Mouse (Mus musculus): ENCODE results near the gene Fam107b. TPM values are rescaled to one million over a fixed set of nuclear protein-coding genes. Genes with fewer than 3 reads are reported as not detected.

Fam107b gene
- polyA plus RNA-seq, 1 experiment: 39.0 TPM

- TF ChIP-seq CTCF (IDR thresholded peaks at IDR 0.05; ENCODE audit: low read depth, low read length): no peak
- no peak for TF ChIP-seq POLR2A (IDR thresholded peaks at IDR 0.05; ENCODE audit: borderline replicate concordance, low read depth, low read length)
- no peak overlapping the region for H3K4me3 ChIP-seq (ENCODE audit: insufficient read depth, low read length)
- H3K4me1 ChIP-seq (ENCODE audit: control insufficient read depth, insufficient read depth, low read length): peaks cover 44% of the 10 kb centered on the region
- peak overlapping the region; percentile 96 for H3K27ac ChIP-seq (ENCODE audit: insufficient read depth, low read depth, low read length)
Observed at GRCm38 (mm10) chr2:3656834-3657233, 86.5 kb downstream of the Fam107b start.

DNA sequence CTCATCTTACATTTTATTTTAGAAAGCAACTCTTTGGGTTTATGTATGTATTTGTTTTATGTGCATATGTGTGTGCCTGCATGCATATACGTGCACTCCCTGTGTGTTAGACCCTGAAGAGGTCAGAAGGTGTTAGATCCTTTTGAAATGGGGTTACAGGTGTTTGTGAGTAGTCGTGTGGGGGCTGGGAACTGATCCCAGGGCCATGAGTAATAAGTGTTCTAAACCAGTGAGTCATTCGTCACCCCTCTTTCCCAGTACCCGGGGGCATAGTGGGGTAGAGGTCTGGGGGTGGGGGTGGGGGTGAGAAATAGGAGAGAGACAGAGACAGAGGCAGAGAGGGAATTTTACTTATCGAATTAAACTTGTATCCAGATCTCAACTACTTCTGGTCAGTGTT, 87.1 kb downstream of the Fam107b start:
- TF ChIP-seq POLR2A (IDR thresholded peaks at IDR 0.05; ENCODE audit: borderline replicate concordance, low read depth, low read length): no peak
- no peak; the same call in 1 of the 2 replicates for TF ChIP-seq CTCF (IDR thresholded peaks at IDR 0.05; ENCODE audit: low read depth, low read length)
- Histone ChIP-seq H3K4me3 (ENCODE audit: insufficient read depth, low read length) (no peak overlapping the region), H3K4me1 (ENCODE audit: control insufficient read depth, insufficient read depth, low read length) (peaks cover 44% of the 10 kb centered on the region), H3K27ac (ENCODE audit: insufficient read depth, low read depth, low read length) (peak overlapping the region; percentile 96)

- TF ChIP-seq POLR2A (IDR thresholded peaks at IDR 0.05; ENCODE audit: borderline replicate concordance, low read depth, low read length): no peak
- no peak for TF ChIP-seq CTCF (IDR thresholded peaks at IDR 0.05; ENCODE audit: low read depth, low read length)
- H3K4me1 ChIP-seq (ENCODE audit: control insufficient read depth, insufficient read depth, low read length): peaks cover 45% of the 10 kb centered on the region
- H3K4me3 ChIP-seq (ENCODE audit: insufficient read depth, low read length): no peak overlapping the region
- peak overlapping the region; percentile 96 for H3K27ac ChIP-seq (ENCODE audit: insufficient read depth, low read depth, low read length)
Observed at GRCm38 (mm10) chr2:3657811-3658730, 87.8 kb downstream of the Fam107b start.

GRCm38 (mm10) chr2:3658900-3659299, 88.6 kb downstream of the Fam107b start:
- Histone ChIP-seq H3K27ac (ENCODE audit: insufficient read depth, low read depth, low read length) (peak overlapping the region; percentile 96), H3K4me1 (ENCODE audit: control insufficient read depth, insufficient read depth, low read length) (peaks cover 48% of the 10 kb centered on the region), H3K4me3 (ENCODE audit: insufficient read depth, low read length) (no peak overlapping the region)
- TF ChIP-seq POLR2A (IDR thresholded peaks at IDR 0.05; ENCODE audit: borderline replicate concordance, low read depth, low read length): no peak
- no peak for TF ChIP-seq CTCF (IDR thresholded peaks at IDR 0.05; ENCODE audit: low read depth, low read length)

DNA sequence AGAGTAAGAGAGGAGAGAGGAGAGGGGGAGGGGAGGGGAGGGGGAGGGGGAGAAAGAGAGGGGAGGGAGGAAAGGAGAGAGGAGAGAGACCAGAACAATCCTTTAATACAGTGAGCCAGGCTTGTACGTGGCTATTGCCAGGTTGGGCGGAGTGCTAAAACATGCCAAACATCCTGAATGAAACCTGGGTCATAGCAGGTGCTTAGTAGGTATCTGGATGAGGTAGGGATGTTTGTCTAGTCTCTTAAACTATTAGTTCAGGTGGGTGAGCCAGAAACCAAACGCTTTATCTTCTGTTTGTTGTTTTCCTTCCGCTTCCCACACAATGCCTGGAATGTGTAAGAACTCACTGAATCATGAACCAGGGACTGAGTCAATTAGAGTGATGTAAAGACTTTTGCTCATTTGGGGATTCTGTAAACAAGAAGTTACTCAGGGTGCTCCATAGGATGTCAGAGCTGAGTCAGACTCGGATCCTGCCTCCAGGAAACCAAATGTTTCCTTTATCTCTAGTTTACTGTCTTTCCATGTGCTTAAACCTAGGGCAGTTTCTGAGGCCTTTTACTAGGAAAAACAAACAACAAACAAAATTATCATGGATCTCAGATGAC, 89.1 kb downstream of the Fam107b start:
- no peak for TF ChIP-seq CTCF (IDR thresholded peaks at IDR 0.05; ENCODE audit: low read depth, low read length)
- TF ChIP-seq POLR2A (IDR thresholded peaks at IDR 0.05; ENCODE audit: borderline replicate concordance, low read depth, low read length): no peak
- H3K4me3 ChIP-seq (ENCODE audit: insufficient read depth, low read length): no peak overlapping the region
- peak overlapping the region; percentile 65 for H3K27ac ChIP-seq (ENCODE audit: insufficient read depth, low read depth, low read length)
- H3K4me1 ChIP-seq (ENCODE audit: control insufficient read depth, insufficient read depth, low read length): peaks cover 51% of the 10 kb centered on the region

DNA sequence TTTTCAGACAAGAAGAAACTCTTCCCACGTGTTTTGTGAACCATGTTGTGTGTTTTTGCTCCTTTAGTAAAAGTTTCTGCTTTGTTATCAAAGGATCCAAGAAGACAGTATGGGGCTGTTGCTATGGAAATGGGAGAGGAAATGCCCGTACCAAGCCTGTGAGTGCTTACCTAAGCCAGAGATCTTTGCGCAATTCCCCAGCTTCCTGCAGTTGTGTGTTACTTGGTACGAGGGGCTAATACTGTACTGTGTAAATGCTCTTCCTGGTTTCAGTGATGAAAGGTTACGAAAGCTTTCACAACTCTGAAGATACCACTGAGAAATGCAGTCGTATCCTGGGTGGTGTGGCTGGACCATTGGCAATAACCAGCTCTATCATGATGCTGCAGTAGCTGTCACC, 93.8 kb downstream of the Fam107b start:
- Histone ChIP-seq H3K27ac (ENCODE audit: insufficient read depth, low read depth, low read length) (peak overlapping the region; percentile 36), H3K4me1 (ENCODE audit: control insufficient read depth, insufficient read depth, low read length) (peaks cover 34% of the 10 kb centered on the region), H3K4me3 (ENCODE audit: insufficient read depth, low read length) (no peak overlapping the region)
- no peak for TF ChIP-seq POLR2A (IDR thresholded peaks at IDR 0.05; ENCODE audit: borderline replicate concordance, low read depth, low read length)
- TF ChIP-seq CTCF (IDR thresholded peaks at IDR 0.05; ENCODE audit: low read depth, low read length): no peak

DNA sequence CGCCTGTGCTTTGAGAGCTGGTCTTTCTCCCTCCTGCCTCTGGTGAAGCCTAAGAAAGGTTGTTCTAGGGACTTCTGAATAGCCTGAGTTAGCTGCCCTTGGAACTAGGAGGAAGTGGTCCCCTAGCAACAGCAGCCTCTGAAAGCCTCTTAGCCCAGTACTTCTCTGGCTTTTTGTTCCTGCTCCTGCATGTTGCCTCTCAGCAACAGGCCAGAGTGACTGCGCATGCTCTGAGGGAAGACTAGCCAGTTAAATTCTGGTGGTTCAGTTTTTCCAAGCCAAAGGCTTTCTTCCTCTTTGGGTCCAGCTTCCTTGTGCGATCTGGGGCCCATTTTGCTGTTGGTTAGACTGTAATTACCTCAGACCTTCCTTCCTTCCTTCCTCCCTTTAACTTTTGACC, 98.4 kb downstream of the Fam107b start:
- H3K4me3 ChIP-seq (ENCODE audit: insufficient read depth, low read length): no peak overlapping the region
- TF ChIP-seq CTCF (IDR thresholded peaks at IDR 0.05; ENCODE audit: low read depth, low read length) (no peak), POLR2A (IDR thresholded peaks at IDR 0.05; ENCODE audit: borderline replicate concordance, low read depth, low read length) (no peak)
- H3K27ac ChIP-seq (ENCODE audit: insufficient read depth, low read depth, low read length): peak overlapping the region; percentile 76
- H3K4me1 ChIP-seq (ENCODE audit: control insufficient read depth, insufficient read depth, low read length): peaks cover 29% of the 10 kb centered on the region

DNA sequence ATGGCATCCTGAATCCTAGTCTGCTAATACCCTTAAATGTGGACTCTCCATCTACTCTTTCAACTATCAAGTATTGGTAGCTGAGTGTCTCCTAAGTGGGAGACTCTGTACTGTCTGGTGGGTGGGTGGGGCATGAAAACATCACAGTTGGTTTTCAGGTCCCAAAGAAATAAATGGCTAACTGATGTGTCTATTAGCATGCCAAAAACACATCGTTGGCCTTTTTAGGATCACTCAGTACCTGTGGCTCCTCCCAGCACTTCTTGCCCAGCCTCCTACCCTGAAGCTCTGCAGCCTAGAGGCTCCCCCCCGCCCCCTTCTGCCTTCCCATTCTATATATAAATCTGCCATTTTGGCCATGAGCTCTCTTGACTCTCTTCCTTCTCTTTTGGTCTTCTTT, 99.4 kb downstream of the Fam107b start:
- TF ChIP-seq POLR2A (IDR thresholded peaks at IDR 0.05; ENCODE audit: borderline replicate concordance, low read depth, low read length): no peak
- TF ChIP-seq CTCF (IDR thresholded peaks at IDR 0.05; ENCODE audit: low read depth, low read length): no peak
- H3K4me3 ChIP-seq (ENCODE audit: insufficient read depth, low read length): no peak overlapping the region
- peaks cover 21% of the 10 kb centered on the region for H3K4me1 ChIP-seq (ENCODE audit: control insufficient read depth, insufficient read depth, low read length)
- peak overlapping the region; percentile 70 for H3K27ac ChIP-seq (ENCODE audit: insufficient read depth, low read depth, low read length)

DNA sequence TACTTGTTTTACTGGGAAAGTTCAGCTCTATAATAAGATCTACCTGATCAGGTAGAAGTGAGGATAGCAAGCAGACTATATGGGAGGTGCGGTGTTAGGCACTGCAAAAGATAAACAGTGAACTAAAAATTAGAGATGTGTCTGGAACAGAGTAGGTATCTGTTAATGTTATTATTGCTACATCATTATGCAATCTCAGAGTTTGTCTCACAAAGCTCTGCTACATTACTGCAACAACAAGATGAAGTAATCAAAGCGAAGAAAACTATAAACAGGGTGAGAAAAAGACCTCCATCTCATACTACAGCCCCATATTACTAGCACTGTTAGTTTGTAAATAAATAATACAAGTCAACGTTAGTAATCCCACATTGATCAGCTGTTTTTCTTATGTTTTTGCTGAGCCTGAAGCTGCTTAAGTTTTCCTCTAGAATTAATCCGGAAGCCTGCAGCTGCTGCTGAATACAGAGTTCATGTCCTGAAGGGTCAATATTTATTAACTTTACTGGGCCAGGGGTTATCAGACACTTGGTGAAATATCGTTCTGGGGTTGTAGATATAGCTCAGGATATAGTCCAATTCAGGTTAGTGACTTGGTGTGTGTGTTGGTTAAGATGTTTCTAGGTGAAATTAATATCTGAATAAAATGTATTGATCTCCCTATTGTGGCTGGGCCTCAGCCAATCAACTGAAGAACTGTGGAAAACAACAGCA, 102.5 kb downstream of the Fam107b start:
- no peak overlapping the region for H3K4me3 ChIP-seq (ENCODE audit: insufficient read depth, low read length)
- no peak overlapping the region for H3K27ac ChIP-seq (ENCODE audit: insufficient read depth, low read depth, low read length)
- no peak for TF ChIP-seq CTCF (IDR thresholded peaks at IDR 0.05; ENCODE audit: low read depth, low read length)
- TF ChIP-seq POLR2A (IDR thresholded peaks at IDR 0.05; ENCODE audit: borderline replicate concordance, low read depth, low read length): no peak
- peaks cover 18% of the 10 kb centered on the region for H3K4me1 ChIP-seq (ENCODE audit: control insufficient read depth, insufficient read depth, low read length)

Data from bone marrow macrophage, adult 2 months (primary cell).